Mouse (Mus musculus) olfactory bulb, adult 2 months (tissue): Measurements from ENCODE around the gene Fbxl17. TPM values are rescaled to one million over a fixed set of nuclear protein-coding genes. Genes with fewer than 3 reads are reported as not detected.

ENCODE experiments used
- H3K27ac ChIP-seq: fragments of 200-500 bp; 2 replicates; pipeline ENCODE4 v1.5.1; 2012; ENCODE audit warnings: low read depth, low read length; ENCODE audit not compliant: insufficient read depth
- H3K4me1 ChIP-seq: fragments of 200-500 bp; 2 replicates; pipeline ENCODE4 v1.6.1; 2012; ENCODE audit warnings: low read length; ENCODE audit not compliant: control insufficient read depth, insufficient read depth
- H3K4me3 ChIP-seq: fragments of 200-500 bp; 2 replicates; pipeline ENCODE4 v1.5.1; 2012; ENCODE audit warnings: mild to moderate bottlenecking, low read depth, low read length, moderate library complexity; ENCODE audit not compliant: insufficient read depth
- CTCF ChIP-seq: fragments of 200-500 bp; IDR thresholded peaks from 2 replicates; pipeline ENCODE4 v1.5.1; 2012; ENCODE audit warnings: low read depth, mild to moderate bottlenecking, low read length, moderate library complexity; ENCODE audit not compliant: insufficient read depth
- POLR2A ChIP-seq: fragments of 200-500 bp; IDR thresholded peaks from 2 replicates; pipeline ENCODE4 v1.6.1; 2012; ENCODE audit warnings: mild to moderate bottlenecking, low read depth, low read length, moderate library complexity; ENCODE audit not compliant: insufficient read depth
- WGBS: fragments of 180-500 bp; shearing (Covaris S2); methylation state at CpG from one replicate; pipeline ENCODE4 v1.1.7; 2018; 5-methylcytosine and 5-hydroxymethylcytosine counted together
- polyA plus RNA-seq: library from polyadenylated mRNA; stranded (reverse); fragments of >200 nt; gene quantifications from 2 replicates; pipeline ENCODE4 v1.2.4, GENCODE M21; 2012; ENCODE audit warnings: low replicate concordance; ENCODE audit not compliant: missing spikeins, insufficient read depth, insufficient read length

The Fbxl17 gene
- polyA plus RNA-seq, 1 experiment: not detected

DNA sequence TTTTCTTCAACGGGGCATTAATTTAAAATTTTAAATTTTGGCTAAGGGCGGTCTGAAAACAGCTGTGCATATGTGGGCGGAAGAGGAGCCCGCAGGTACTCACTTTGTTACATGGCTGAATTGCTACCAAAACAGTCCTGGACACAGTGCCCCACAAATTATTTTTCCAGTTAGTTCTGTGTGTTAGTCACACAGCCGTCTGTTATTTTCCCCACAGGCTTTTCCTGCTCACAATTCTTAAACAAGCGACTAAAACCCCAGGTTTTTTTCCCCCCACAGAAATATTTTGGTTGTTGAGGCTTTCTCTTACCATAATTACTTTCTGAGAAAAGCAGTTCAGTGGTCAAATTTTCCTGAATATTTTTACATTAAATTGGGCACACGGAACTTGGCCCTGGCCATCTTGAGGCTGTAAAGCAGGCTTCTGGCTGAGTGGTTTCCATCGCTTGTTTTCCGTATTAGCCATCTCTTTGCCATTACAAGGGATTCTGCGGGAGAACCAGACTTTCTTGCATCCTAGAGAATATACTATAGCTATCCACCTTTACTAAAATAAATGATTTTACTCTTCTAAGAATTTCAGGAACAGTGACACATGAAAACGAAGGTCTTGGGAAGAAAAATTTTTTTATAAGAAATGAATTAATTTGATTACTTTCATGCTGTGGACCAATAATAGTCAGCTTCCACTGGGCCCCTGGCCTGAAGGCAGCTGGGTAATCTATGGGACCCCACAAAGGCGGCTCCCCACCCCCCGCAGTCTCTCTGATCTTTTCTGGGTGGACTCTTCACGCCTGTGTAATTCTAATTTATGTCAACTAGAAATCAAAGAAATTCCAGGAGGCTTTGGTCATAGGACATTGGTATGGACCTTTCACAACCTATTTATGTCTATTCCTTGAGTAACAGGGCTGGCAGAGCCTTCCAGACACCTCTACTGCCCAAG lies 424.5 kb downstream of the Fbxl17 start:
- H3K4me1 ChIP-seq: peaks cover 17% of the 10 kb centered on the region
- 76% methylated on average over 14 of the region's 14 CpGs for WGBS
- H3K4me3 ChIP-seq: no peak overlapping the region
- TF ChIP-seq POLR2A (no peak), CTCF (no peak)
- H3K27ac ChIP-seq: 0 out of 2 replicates have a peak overlapping the region, but pooled peaks have one; percentile 31

DNA sequence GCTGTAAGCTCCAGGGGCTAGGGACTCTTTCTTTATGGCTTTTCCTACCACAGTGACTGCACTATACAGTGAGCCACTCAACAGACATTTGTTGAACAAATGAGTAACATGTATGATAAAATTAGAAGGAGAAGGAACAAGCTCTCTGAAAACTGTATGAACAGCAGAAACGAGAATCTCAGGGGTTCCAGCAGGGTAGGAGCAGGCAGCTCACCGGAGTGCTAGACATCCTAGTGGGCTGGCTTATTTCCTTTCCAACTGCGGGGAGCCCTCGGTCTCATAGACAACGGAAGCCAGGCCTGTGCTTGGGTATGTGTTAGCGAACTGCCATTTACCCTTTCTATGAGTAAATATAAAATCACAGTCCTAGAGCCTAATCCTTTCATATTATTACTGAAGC lies 426.5 kb downstream of the Fbxl17 start:
- no peak overlapping the region for H3K27ac ChIP-seq
- H3K4me3 ChIP-seq: no peak overlapping the region
- H3K4me1 ChIP-seq: peaks cover 20% of the 10 kb centered on the region
- WGBS: 65% methylated on average over 6 of the region's 6 CpGs
- no peak for TF ChIP-seq CTCF
- no peak for TF ChIP-seq POLR2A

DNA sequence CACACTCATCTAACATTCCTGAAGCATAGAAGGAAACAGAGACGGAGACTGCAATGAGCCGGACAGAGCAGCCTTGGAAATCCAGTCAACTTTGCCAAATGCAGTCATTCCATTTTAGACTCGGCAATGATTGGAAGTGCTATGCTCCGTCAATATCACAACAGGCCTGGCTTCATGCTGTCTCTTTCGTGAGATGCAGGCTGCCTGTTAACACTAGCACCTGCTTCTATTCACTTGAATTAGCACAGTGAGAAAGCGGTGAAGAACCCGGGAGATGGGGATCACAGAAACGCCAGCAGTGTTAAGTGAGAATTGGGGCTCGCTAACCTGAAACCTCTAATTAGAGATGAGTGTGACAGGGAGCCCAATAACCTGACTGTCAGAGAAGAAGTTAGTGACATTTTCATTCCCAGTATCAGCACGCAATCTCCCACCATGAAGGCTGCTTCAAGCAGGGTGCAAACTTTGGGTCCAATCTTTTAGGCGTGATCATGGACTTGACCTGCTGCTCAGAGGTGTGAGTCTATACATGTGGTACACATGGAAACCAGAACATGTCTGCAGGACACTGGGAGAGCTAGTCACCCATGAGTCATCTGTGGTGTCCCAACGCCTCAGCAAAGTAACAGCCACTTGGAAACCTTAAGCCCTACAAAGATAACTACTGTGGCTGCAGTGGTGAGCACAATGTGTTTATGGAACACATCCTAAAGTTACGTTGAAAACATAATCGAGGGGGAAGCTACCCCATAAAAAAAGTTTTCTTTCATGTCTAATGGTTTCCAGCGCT lies 428.5 kb downstream of the Fbxl17 start:
- H3K4me1 ChIP-seq: peaks cover 16% of the 10 kb centered on the region
- TF ChIP-seq CTCF: no peak
- no peak for TF ChIP-seq POLR2A
- no peak overlapping the region for H3K27ac ChIP-seq
- H3K4me3 ChIP-seq: no peak overlapping the region
- WGBS: 70% methylated on average over 15 of the region's 15 CpGs

DNA sequence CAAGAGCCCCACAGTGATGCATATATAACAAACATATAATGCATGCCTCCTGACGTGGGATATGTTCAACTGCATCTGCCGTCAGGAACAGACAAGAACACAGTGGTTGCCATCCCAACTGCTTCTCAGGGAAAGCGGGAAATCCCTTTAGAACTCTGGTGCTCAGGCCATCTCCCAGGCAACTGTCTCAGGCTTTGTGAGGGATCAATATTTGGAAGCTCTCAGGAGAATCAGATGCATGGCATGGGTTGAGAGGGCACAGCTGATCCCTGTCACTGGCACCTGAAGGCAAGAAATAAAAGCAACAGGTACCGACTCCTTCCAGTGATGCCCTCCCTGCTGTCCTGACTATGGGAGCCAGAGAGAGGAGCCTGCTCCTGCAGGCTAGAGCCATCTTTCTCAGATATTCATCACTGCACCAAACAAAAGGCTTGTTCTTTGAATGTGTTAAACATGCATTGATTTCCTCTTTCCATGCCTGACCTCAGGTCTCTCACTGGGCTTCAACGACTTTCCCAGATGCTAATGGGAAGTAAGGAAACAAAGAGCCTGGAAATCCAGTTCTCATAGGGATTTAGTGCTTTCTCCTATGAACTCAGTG lies 429.6 kb downstream of the Fbxl17 start:
- Histone ChIP-seq H3K27ac (no peak overlapping the region), H3K4me3 (no peak overlapping the region), H3K4me1 (peaks cover 9% of the 10 kb centered on the region)
- WGBS: 61% methylated on average over 5 of the region's 5 CpGs
- no peak for TF ChIP-seq CTCF
- TF ChIP-seq POLR2A: no peak

DNA sequence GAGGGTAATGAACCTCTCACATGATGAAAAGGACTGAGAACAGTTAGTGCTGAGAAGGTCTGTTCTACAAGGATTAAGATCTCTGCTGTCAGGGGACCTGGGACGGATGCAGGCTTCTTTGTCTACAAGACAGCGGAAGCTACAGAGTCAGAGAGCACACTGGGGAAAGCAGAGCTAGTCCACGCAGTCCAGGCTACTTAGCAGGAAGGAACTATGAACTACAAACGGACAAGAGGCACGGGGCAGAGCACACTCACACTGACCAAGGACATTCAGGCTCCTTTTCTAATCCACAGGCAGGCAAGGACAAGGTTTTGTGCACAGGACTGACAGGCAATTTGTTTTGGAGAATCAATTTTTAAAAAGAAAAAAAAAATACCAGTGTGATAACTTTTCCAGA lies 437.0 kb downstream of the Fbxl17 start:
- WGBS: 72% methylated on average over 5 of the region's 5 CpGs
- Histone ChIP-seq H3K4me3 (no peak overlapping the region), H3K4me1 (no peaks in the 10 kb centered on the region; the same call in 1 of the 2 replicates), H3K27ac (no peak overlapping the region)
- no peak for TF ChIP-seq POLR2A
- TF ChIP-seq CTCF: no peak

DNA sequence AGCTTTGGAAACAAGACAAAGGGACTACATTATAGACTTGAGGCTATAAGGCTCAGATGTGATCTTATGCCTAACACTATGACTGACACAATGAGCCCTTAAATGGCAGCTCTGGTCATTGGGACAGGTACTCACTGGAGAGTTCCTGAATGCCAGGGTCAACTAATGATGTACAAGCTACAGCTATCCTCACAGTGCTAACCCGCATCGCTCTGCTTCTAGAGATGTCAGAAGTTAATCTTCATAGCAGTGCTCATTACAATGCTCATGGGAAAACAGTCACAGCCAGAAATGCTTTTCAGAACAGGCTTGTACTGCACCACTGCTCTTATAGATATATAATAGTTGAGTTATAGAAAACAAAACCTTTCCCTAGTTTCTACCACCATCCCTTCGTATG lies 438.0 kb downstream of the Fbxl17 start:
- Histone ChIP-seq H3K4me1 (no peaks in the 10 kb centered on the region; the same call in 1 of the 2 replicates), H3K4me3 (no peak overlapping the region), H3K27ac (no peak overlapping the region)
- TF ChIP-seq CTCF (no peak), POLR2A (no peak)
- 96% methylated on average over 3 of the region's 3 CpGs for WGBS

DNA sequence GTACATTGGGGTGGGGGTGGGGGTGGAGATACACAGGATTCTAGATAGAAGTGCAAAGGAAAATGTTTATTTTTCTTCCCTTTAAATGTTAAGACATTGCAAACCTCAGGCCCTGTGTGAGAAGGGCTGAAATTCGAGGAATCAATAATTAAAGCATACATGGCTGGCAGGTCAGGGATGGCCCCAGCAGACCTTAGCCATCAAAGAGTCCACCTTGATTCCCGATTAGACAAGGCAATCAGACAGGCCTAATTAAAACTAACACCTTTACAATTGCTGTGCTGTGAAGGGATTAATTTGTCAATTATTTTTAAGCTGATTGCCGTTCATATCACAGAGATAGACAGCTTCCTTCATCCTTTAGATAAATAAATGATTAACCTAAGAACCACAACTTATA lies 439.0 kb downstream of the Fbxl17 start:
- WGBS: 82% methylated on average over 3 of the region's 3 CpGs
- H3K4me3 ChIP-seq: no peak overlapping the region
- no peaks in the 10 kb centered on the region; the same call in 1 of the 2 replicates for H3K4me1 ChIP-seq
- TF ChIP-seq CTCF (no peak), POLR2A (no peak)
- no peak overlapping the region for H3K27ac ChIP-seq

DNA sequence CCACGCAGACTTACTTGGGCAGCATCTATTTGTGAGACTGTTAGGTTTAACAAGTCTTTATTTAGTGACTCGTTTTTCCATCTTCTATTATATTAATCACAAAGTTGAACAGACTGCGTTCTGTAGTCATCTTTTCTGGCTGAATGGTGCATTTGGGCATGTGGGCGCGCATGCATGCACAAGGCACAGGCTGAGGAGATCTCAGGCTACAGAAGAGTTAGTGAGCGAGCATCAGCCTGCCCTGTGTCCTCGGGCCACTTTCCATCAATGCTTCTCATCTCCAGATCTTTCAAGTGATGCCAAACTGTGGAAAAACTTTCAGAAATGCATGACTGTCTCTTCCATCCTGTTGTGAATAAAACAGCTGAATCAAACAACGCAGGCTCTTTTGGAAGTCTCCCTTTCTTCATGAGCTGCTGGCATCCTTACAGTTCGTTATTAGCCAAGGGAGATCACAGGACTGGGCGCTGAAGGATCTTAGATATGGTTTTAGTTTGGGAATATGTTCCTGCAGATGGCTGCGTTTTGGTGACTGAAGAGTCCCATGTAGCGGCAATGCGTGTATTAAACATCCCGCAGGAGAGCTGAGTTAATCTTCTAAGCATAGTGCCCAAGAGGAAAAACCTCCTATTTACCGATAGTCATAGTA lies 442.0 kb downstream of the Fbxl17 start:
- Histone ChIP-seq H3K27ac (no peak overlapping the region), H3K4me1 (no peaks in the 10 kb centered on the region; the same call in 1 of the 2 replicates), H3K4me3 (no peak overlapping the region)
- TF ChIP-seq CTCF: no peak
- TF ChIP-seq POLR2A: no peak
- 66% methylated on average over 15 of the region's 15 CpGs for WGBS

DNA sequence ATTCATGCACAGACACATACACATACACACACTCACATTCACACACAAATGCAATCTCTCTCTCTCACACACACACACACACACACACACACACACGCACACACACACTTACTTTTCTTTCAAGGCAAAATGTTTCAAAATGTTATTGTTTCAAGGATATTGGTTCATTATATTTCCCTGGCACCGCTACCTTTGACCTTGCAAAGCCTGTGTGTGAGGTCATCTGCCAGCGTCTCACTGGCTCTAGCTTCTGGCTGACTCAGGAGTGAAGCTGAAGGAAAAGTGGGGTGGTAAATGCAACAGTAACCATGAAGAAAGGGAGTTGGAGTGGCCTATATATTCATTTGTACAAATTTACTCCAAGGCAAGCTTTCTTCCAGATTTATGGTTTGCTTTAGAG lies 442.8 kb downstream of the Fbxl17 start:
- Histone ChIP-seq H3K4me1 (no peaks in the 10 kb centered on the region; the same call in 1 of the 2 replicates), H3K27ac (no peak overlapping the region)
- WGBS: 95% methylated on average over 3 of the region's 3 CpGs

More for the DNA sequence above, 442.8 kb downstream of the Fbxl17 start:
- H3K4me3 ChIP-seq: no peak overlapping the region
- TF ChIP-seq CTCF: no peak
- no peak for TF ChIP-seq POLR2A
